Mouse (Mus musculus) MEL (cell line): ENCODE data around the gene Dlgap1. TPM values are rescaled to one million over a fixed set of nuclear protein-coding genes. Genes with fewer than 3 reads are reported as not detected.

Source experiments
- DNase-seq: peaks from one replicate; pipeline ENCODE4 v3.0.0; 2011; ENCODE audit warnings: low read depth, low spot score
- H3K27ac ChIP-seq: 2 replicates; pipeline ENCODE4 v1.5.1; 2012; ENCODE audit warnings: low read depth, mild to moderate bottlenecking, control low read depth, low read length, moderate library complexity; ENCODE audit not compliant: control insufficient read depth
- H3K27me3 ChIP-seq, 2 experiments: fragments of 150-350 bp in 1 of 2; sonication (generic) in 1 of 2; 2 replicates each; pipeline ENCODE4 v1.6.1; 2012; ENCODE audit warnings: low read length in 2 of 2, mild to moderate bottlenecking in 2 of 2, improper control_type of control experiment in 1 of 2, moderate library complexity in 1 of 2; ENCODE audit not compliant: insufficient read depth in 2 of 2, control insufficient read depth in 1 of 2
- H3K36me3 ChIP-seq, 2 experiments: 2 replicates each; pipeline ENCODE4 v1.6.1; 2012 to 2014; ENCODE audit warnings: low read length in 2 of 2, improper control_type of control experiment in 1 of 2, inconsistent platforms in 1 of 2, mild to moderate bottlenecking in 1 of 2; ENCODE audit not compliant: insufficient read depth in 2 of 2, control insufficient read depth in 1 of 2
- H3K4me1 ChIP-seq, 2 experiments: fragments of 150-350 bp in 1 of 2; sonication (generic) in 1 of 2; 2 replicates each; pipeline ENCODE4 v1.6.1; 2012; ENCODE audit warnings: low read length in 2 of 2, improper control_type of control experiment in 1 of 2, mild to moderate bottlenecking in 1 of 2; ENCODE audit not compliant: insufficient read depth in 2 of 2, control insufficient read depth in 1 of 2
- H3K4me3 ChIP-seq, 2 experiments: fragments of 150-350 bp in 1 of 2; sonication (generic) in 1 of 2; 2 replicates each; pipeline ENCODE4 v1.5.1; 2012; ENCODE audit warnings: low read depth in 2 of 2, low read length in 2 of 2, mild to moderate bottlenecking in 2 of 2, moderate library complexity in 2 of 2, control low read depth in 1 of 2, improper control_type of control experiment in 1 of 2; ENCODE audit not compliant: control insufficient read depth in 1 of 2, insufficient read depth in 1 of 2
- H3K79me2 ChIP-seq: 2 replicates; pipeline ENCODE4 v1.6.1; 2012; ENCODE audit warnings: mild to moderate bottlenecking, low read length, moderate library complexity; ENCODE audit not compliant: control insufficient read depth, poor library complexity, insufficient read depth
- H3K9ac ChIP-seq: 2 replicates; pipeline ENCODE4 v1.6.1; 2012; ENCODE audit warnings: low read depth, mild to moderate bottlenecking, control low read depth, low read length, moderate library complexity; ENCODE audit not compliant: control insufficient read depth, poor library complexity, severe bottlenecking
- H3K9me3 ChIP-seq: fragments of 150-350 bp; sonication (generic); replicated peaks from 2 replicates; pipeline ENCODE4 v1.6.1; 2012; ENCODE audit warnings: mild to moderate bottlenecking, low read length, improper control_type of control experiment, moderate library complexity; ENCODE audit not compliant: insufficient read depth
- CHD1 ChIP-seq: IDR thresholded peaks from 2 replicates; pipeline ENCODE4 v1.6.1; 2012; ENCODE audit warnings: low read depth, mild to moderate bottlenecking, inconsistent platforms, low read length, improper control_type of control experiment
- CHD2 ChIP-seq: IDR thresholded peaks from 2 replicates; pipeline ENCODE4 v1.6.1; 2011; ENCODE audit warnings: low read length, improper control_type of control experiment
- ELF1 ChIP-seq: IDR thresholded peaks from 2 replicates; pipeline ENCODE4 v1.6.1; 2014; ENCODE audit warnings: low read depth, mild to moderate bottlenecking, inconsistent platforms, low read length, improper control_type of control experiment, moderate library complexity
- EP300 ChIP-seq, 2 experiments: IDR thresholded peaks; 2 replicates each; pipeline ENCODE4 v1.6.1; 2011; ENCODE audit warnings: improper control_type of control experiment in 2 of 2, low read length in 2 of 2, low read depth in 1 of 2, mild to moderate bottlenecking in 1 of 2
- ETS1 ChIP-seq: IDR thresholded peaks from 2 replicates; pipeline ENCODE4 v1.6.1; 2012; ENCODE audit warnings: low read depth, mild to moderate bottlenecking, inconsistent platforms, low read length, improper control_type of control experiment, moderate library complexity
- GATA1 ChIP-seq: IDR thresholded peaks from 2 replicates; pipeline ENCODE4 v1.6.1; 2011; ENCODE audit warnings: low read depth, low read length, improper control_type of control experiment
- HCFC1 ChIP-seq: IDR thresholded peaks from 2 replicates; pipeline ENCODE4 v1.6.1; 2012; ENCODE audit warnings: low read depth, mild to moderate bottlenecking, inconsistent platforms, low read length, improper control_type of control experiment, moderate library complexity
- JUND ChIP-seq: IDR thresholded peaks from 2 replicates; pipeline ENCODE4 v1.6.1; 2011; ENCODE audit warnings: low read depth, mild to moderate bottlenecking, improper control_type of control experiment, low read length
- KAT2A ChIP-seq: conservative IDR thresholded peaks from 2 replicates; pipeline ENCODE4 v1.6.1; 2012; ENCODE audit warnings: low read depth, low read length, improper control_type of control experiment, inconsistent platforms
- MAFK ChIP-seq: IDR thresholded peaks from 2 replicates; pipeline ENCODE4 v1.6.1; 2011; ENCODE audit warnings: low read depth, mild to moderate bottlenecking, low read length, improper control_type of control experiment, borderline replicate concordance
- MAZ ChIP-seq: IDR thresholded peaks from 2 replicates; pipeline ENCODE4 v1.6.1; 2012; ENCODE audit warnings: low read depth, mild to moderate bottlenecking, inconsistent platforms, low read length, improper control_type of control experiment
- MEF2A ChIP-seq: IDR thresholded peaks from 2 replicates; pipeline ENCODE4 v1.6.1; 2014; ENCODE audit warnings: low read depth, mild to moderate bottlenecking, inconsistent platforms, low read length, improper control_type of control experiment; ENCODE audit not compliant: poor library complexity, insufficient replicate concordance, severe bottlenecking; ENCODE audit errors: extremely low read depth
- MYB ChIP-seq: IDR thresholded peaks from 2 replicates; pipeline ENCODE4 v1.6.1; 2011; ENCODE audit warnings: mild to moderate bottlenecking, low read depth, low read length, improper control_type of control experiment
- MYC ChIP-seq: IDR thresholded peaks from 2 replicates; pipeline ENCODE4 v1.6.1; 2011; ENCODE audit warnings: low read depth, mild to moderate bottlenecking, low read length, improper control_type of control experiment, moderate library complexity
- NELFE ChIP-seq: IDR thresholded peaks from 2 replicates; pipeline ENCODE4 v1.6.1; 2011; ENCODE audit warnings: low read depth, low read length, improper control_type of control experiment
- POLR2AphosphoS5 ChIP-seq: IDR thresholded peaks from 2 replicates; pipeline ENCODE4 v1.6.1; 2012; ENCODE audit warnings: low read depth, borderline replicate concordance, mild to moderate bottlenecking, inconsistent platforms, low read length, moderate library complexity, mixed read lengths
- RCOR1 ChIP-seq: IDR thresholded peaks from 2 replicates; pipeline ENCODE4 v1.6.1; 2012; ENCODE audit warnings: low read depth, mild to moderate bottlenecking, inconsistent platforms, low read length, improper control_type of control experiment
- USF1 ChIP-seq: IDR thresholded peaks from 2 replicates; pipeline ENCODE4 v1.6.1; 2014; ENCODE audit warnings: low read depth, mild to moderate bottlenecking, inconsistent platforms, low read length, improper control_type of control experiment, moderate library complexity
- ZKSCAN1 ChIP-seq: IDR thresholded peaks from 2 replicates; pipeline ENCODE4 v1.6.1; 2012; ENCODE audit warnings: low read depth, mild to moderate bottlenecking, inconsistent platforms, low read length, improper control_type of control experiment, moderate library complexity
- ZNF384 ChIP-seq: IDR thresholded peaks from 2 replicates; pipeline ENCODE4 v1.6.1; 2012; ENCODE audit warnings: low read depth, mild to moderate bottlenecking, inconsistent platforms, low read length, improper control_type of control experiment
- polyA plus RNA-seq, 2 experiments: library from polyadenylated mRNA; stranded (reverse) in 1 of 2; unstranded in 1 of 2; fragments of >175 nt in 1 of 2; fragments of >200 nt in 1 of 2; gene quantifications; 2 replicates each; pipeline versions ENCODE4 v1.2.1 to v1.2.4; 2012; ENCODE audit warnings: low replicate concordance in 2 of 2, low read depth in 1 of 2; ENCODE audit not compliant: insufficient read length in 2 of 2, insufficient read depth in 1 of 2, missing spikeins in 1 of 2
- total RNA-seq: library from RNA; depleted of rRNA; stranded (reverse); fragments of 300-350 nt; gene quantifications from 2 replicates; pipeline ENCODE4 v1.2.3, GENCODE M21; 2012

The Dlgap1 gene
- total and polyA plus RNA-seq, 3 experiments = 0.06 TPM; not detected in 2

DNA sequence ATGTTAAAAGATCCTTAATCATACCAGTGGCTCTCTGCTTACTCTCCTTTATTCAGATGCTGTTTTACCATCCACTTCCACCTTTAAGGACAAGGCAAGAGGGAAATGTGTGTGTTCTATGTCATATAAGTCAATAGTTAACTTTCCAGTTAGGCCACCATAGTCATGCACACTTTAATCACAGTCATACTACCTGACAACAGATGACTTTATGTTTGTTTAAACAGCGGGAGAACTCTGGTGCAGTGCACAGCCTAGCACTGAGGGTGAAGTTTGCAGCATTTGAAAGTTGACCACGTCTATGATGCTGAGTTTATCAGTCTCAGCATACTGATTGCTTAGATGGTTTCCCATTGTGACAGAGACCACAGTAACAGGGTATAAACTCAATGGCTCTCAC is 433.0 kb downstream of the Dlgap1 start:
- Histone ChIP-seq H3K4me3 (no peak overlapping the region), H3K79me2 (no peaks in the 10 kb centered on the region), H3K9me3 (no peaks in the 10 kb centered on the region)
- TF ChIP-seq ETS1 = no peak
- no peak for TF ChIP-seq POLR2AphosphoS5
- TF ChIP-seq JUND = no peak
- TF ChIP-seq CHD2 = no peak
- TF ChIP-seq CHD1 = no peak
- TF ChIP-seq, all 39 proteins: peak for 0
- Histone ChIP-seq H3K27ac (no peak overlapping the region), H3K27me3 (no peaks in the 10 kb centered on the region), H3K4me1 (no peaks in the 10 kb centered on the region), H3K9ac (no peak overlapping the region), H3K36me3 (no peaks in the 10 kb centered on the region)
- DNase-seq = no peak

DNA sequence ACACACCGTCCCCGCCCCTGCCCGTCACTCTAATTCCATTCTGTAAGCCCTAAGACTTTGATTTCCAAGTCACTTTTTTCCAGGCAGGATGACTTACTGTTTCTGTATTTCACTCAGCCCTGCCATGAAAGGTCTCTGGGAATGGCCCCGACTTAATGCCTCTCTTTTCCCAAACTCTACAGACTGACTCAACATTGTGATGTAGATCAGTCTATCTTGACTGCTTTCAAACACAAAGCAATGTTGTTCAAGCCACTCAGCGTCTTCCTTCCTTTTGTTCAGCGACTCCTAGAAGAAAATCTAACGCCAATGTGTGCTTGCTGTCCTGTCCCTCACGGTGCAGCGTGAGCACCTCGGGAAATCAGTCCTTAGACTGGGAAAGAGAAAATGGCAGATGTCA is 434.9 kb downstream of the Dlgap1 start:
- no peak for DNase-seq
- Histone ChIP-seq H3K79me2 (no peaks in the 10 kb centered on the region), H3K9me3 (no peaks in the 10 kb centered on the region), H3K36me3 (no peaks in the 10 kb centered on the region), H3K4me1 (no peaks in the 10 kb centered on the region), H3K4me3 (no peak overlapping the region), H3K27ac (no peak overlapping the region), H3K27me3 (no peaks in the 10 kb centered on the region), H3K9ac (no peak overlapping the region)
- TF ChIP-seq NELFE (no peak), ELF1 (no peak), ZKSCAN1 (no peak), GATA1 (no peak), MYB (no peak), MEF2A (no peak), ETS1 (no peak), EP300 (IDR thresholded peaks at IDR 0.05; ENCODE audit: low read depth in 1 of 2, low read length in 2 of 2) (no peak), USF1 (no peak), RCOR1 (no peak), ZNF384 (no peak), HCFC1 (no peak), CHD1 (no peak), JUND (no peak), KAT2A (no peak), MAZ (no peak), MAFK (no peak), MYC (no peak)
